9 mouse cellular contexts compared by ENCODE assay signal in the genomic region with DNA sequence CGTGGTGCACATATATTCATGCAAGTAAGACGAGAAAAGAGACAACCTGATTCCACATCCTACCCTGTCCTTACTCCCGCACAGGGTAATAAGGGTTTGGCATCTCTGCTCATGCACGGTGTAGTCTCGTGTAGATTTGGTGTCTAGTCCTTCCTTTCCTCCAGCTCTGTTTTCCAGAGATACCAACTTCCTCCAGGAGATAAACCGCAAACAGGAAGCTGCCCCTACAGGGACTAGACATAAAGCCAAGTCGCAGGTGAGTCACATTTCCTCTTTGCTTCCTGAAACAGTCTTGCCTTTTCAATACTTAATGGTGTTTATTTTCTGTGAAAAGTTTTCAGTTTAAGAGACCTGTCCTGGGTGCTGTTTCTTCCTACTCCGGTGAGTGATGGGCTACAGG. TPM values are rescaled to one million over a fixed set of nuclear protein-coding genes. Genes with fewer than 3 reads are reported as not detected.
DNase-seq lines count a peak whose midpoint lies in the region; ATAC-seq lines count a peak whose summit lies in the region.
"Had no signal": no experiment of that assay in that cellular context is flagged by ENCODE, and none has a peak within 500 bp of the region (broad histone marks: within the 10 kb centered on the region; RNA-seq: fewer than 3 reads in every experiment).

No protein-coding gene starts in this region.

- WGBS in kidney, embryonic 16.5 days: 54% methylated on average over 8 of the region's 8 CpGs
- WGBS in embryonic facial prominence, embryonic 14.5 days: 65% methylated on average over 8 of the region's 8 CpGs
- 62% methylated on average over 8 of the region's 8 CpGs for WGBS in intestine, embryonic 14.5 days
- WGBS in midbrain, embryonic 16.5 days: 80% methylated on average over 8 of the region's 8 CpGs

- H3K27me3 ChIP-seq in kidney, embryonic 16.5 days (ENCODE audit: insufficient read depth, low read length): no peaks in the 10 kb centered on the region
- no peaks in the 10 kb centered on the region for H3K27me3 ChIP-seq in embryonic facial prominence, embryonic 14.5 days (replicated peaks; ENCODE audit: control insufficient read depth, insufficient read depth, low read length)
- no peaks in the 10 kb centered on the region for H3K27me3 ChIP-seq in intestine, embryonic 14.5 days (replicated peaks; ENCODE audit: control insufficient read depth, insufficient read depth, low read length)
- no peaks in the 10 kb centered on the region for H3K27me3 ChIP-seq in midbrain, embryonic 16.5 days (ENCODE audit: control insufficient read depth, insufficient read depth, low read depth, low read length)

- H3K4me2 ChIP-seq in kidney, embryonic 16.5 days (replicated peaks; ENCODE audit: low read depth, low read length): peak overlapping the region; percentile 89
- peak overlapping the region; percentile 75 for H3K4me2 ChIP-seq in embryonic facial prominence, embryonic 14.5 days (ENCODE audit: low read depth, low read length)
- peak overlapping the region; percentile 75 for H3K4me2 ChIP-seq in intestine, embryonic 14.5 days (ENCODE audit: low read length)
- H3K4me2 ChIP-seq in midbrain, embryonic 16.5 days (ENCODE audit: low read length): peak overlapping the region; percentile 90

- H3K4me1 ChIP-seq in kidney, embryonic 16.5 days (ENCODE audit: insufficient read depth, low read length): peaks cover 16% of the 10 kb centered on the region
- H3K4me1 ChIP-seq in embryonic facial prominence, embryonic 14.5 days (ENCODE audit: control insufficient read depth, insufficient read depth, low read length): no peaks in the 10 kb centered on the region
- peaks cover 8% of the 10 kb centered on the region for H3K4me1 ChIP-seq in intestine, embryonic 14.5 days (replicated peaks; ENCODE audit: control insufficient read depth, insufficient read depth, low read length)
- peaks cover 17% of the 10 kb centered on the region for H3K4me1 ChIP-seq in midbrain, embryonic 16.5 days (ENCODE audit: control insufficient read depth, insufficient read depth, low read length)

- H3K27ac ChIP-seq in kidney, embryonic 16.5 days (ENCODE audit: low read length): no peak overlapping the region
- H3K27ac ChIP-seq in embryonic facial prominence, embryonic 14.5 days (replicated peaks; ENCODE audit: low read depth, low read length): no peak overlapping the region
- no peak overlapping the region for H3K27ac ChIP-seq in intestine, embryonic 14.5 days (ENCODE audit: low read depth)
- H3K27ac ChIP-seq in midbrain, embryonic 16.5 days (ENCODE audit: low read length): no peak overlapping the region

- DNase-seq in kidney, postnatal 25 days: no peak
- DNase-seq in embryonic facial prominence, embryonic 14.5 days (ENCODE audit: low spot score): no peak
- DNase-seq in intestine, embryonic 14.5 days (ENCODE audit: low spot score): no peak
- no peak for DNase-seq in right cerebral cortex, adult 2 months (ENCODE audit: low spot score in 2 of 2)
- DNase-seq in cerebellum, adult 18-20 months: no peak
- no peak for DNase-seq in right cerebral cortex, adult 18-20 months

- ATAC-seq in kidney, embryonic 16.5 days (ENCODE audit: low FRiP score, low TSS enrichment): no peak; the same call in 1 of the 2 replicates
- ATAC-seq in embryonic facial prominence, embryonic 14.5 days (ENCODE audit: low read depth): no peak
- no peak for ATAC-seq in intestine, embryonic 14.5 days (replicated peaks; ENCODE audit: low FRiP score, low TSS enrichment, low read depth)
- peak; percentile 27 for ATAC-seq in midbrain, embryonic 16.5 days

- peak overlapping the region; percentile 79; the same call in 1 of the 2 replicates for H3K9ac ChIP-seq in kidney, embryonic 16.5 days (replicated peaks; ENCODE audit: low read length)
- peak overlapping the region; percentile 72 for H3K9ac ChIP-seq in embryonic facial prominence, embryonic 14.5 days (ENCODE audit: low read depth, low read length)
- H3K9ac ChIP-seq in intestine, embryonic 14.5 days (ENCODE audit: low read length): no peak overlapping the region
- H3K9ac ChIP-seq in midbrain, embryonic 16.5 days (ENCODE audit: low read depth, low read length): peak overlapping the region; percentile 88; the same call in 1 of the 2 replicates

- H3K4me3 ChIP-seq in kidney, embryonic 16.5 days (ENCODE audit: low read length): peak overlapping the region; percentile 78
- peak overlapping the region; percentile 63 for H3K4me3 ChIP-seq in embryonic facial prominence, embryonic 14.5 days (ENCODE audit: low read depth, low read length)
- peak overlapping the region; percentile 44 for H3K4me3 ChIP-seq in intestine, embryonic 14.5 days (ENCODE audit: low read depth, low read length)
- peak overlapping the region; percentile 75 for H3K4me3 ChIP-seq in midbrain, embryonic 16.5 days (ENCODE audit: low read depth, low read length)

- H3K36me3 ChIP-seq in kidney, embryonic 16.5 days (ENCODE audit: insufficient read depth, low read length): 0 out of 2 replicates have a peak, but pooled peaks cover 5% of the 10 kb centered on the region
- H3K36me3 ChIP-seq in embryonic facial prominence, embryonic 14.5 days (ENCODE audit: control insufficient read depth, insufficient read depth, low read length): peaks cover 5% of the 10 kb centered on the region; the same call in 1 of the 2 replicates
- H3K36me3 ChIP-seq in intestine, embryonic 14.5 days (ENCODE audit: control insufficient read depth, insufficient read depth, low read length): peaks cover 4% of the 10 kb centered on the region; the same call in 1 of the 2 replicates
- H3K36me3 ChIP-seq in midbrain, embryonic 16.5 days (ENCODE audit: control insufficient read depth, insufficient read depth, low read length): 0 out of 2 replicates have a peak, but pooled peaks cover 2% of the 10 kb centered on the region

- no peaks in the 10 kb centered on the region for H3K9me3 ChIP-seq in kidney, embryonic 16.5 days (ENCODE audit: low read length)
- no peaks in the 10 kb centered on the region for H3K9me3 ChIP-seq in embryonic facial prominence, embryonic 14.5 days (ENCODE audit: control insufficient read depth, low read length)
- no peaks in the 10 kb centered on the region for H3K9me3 ChIP-seq in intestine, embryonic 14.5 days (ENCODE audit: control insufficient read depth, low read length)
- H3K9me3 ChIP-seq in midbrain, embryonic 16.5 days (replicated peaks; ENCODE audit: control insufficient read depth, low read length, poor library complexity, severe bottlenecking): no peaks in the 10 kb centered on the region

RNA-seq across cellular contexts. Expression of a gene that starts 0.9 kb away (rescaled TPM):
- 8.9 and 9.0 TPM in 2 replicates for polyA plus RNA-seq in kidney, embryonic 16.5 days (2015; fragmentation: Nextera tagmentation; extraction: Ambion mirVana)
- polyA plus RNA-seq in embryonic facial prominence, embryonic 14.5 days (2014; fragmentation: Nextera tagmentation; extraction: Ambion mirVana): 8.5 and 8.9 TPM in 2 replicates
- 8.3 and 10.2 TPM in 2 replicates for polyA plus RNA-seq in intestine, embryonic 14.5 days (2014; fragmentation: Nextera tagmentation; extraction: Ambion mirVana)
- 13.1 and 17.2 TPM in 2 replicates for polyA plus RNA-seq in midbrain, embryonic 16.5 days (2015; fragmentation: Nextera tagmentation; extraction: Ambion mirVana)

RNA-seq across cellular contexts. Expression of a gene that starts 14.5 kb away (rescaled TPM):
- 0.35 TPM in 1 of 2 replicates, not detected in the other for polyA plus RNA-seq in kidney, embryonic 16.5 days (2015; fragmentation: Nextera tagmentation; extraction: Ambion mirVana)
- 0.12 and 0.18 TPM in 2 replicates for polyA plus RNA-seq in embryonic facial prominence, embryonic 14.5 days (2014; fragmentation: Nextera tagmentation; extraction: Ambion mirVana)
- polyA plus RNA-seq in intestine, embryonic 14.5 days (2014; fragmentation: Nextera tagmentation; extraction: Ambion mirVana): 0.31 and 0.38 TPM in 2 replicates
- 5.8 and 7.7 TPM in 2 replicates for polyA plus RNA-seq in midbrain, embryonic 16.5 days (2015; fragmentation: Nextera tagmentation; extraction: Ambion mirVana)
- polyA plus RNA-seq: large intestine, adult 2 months had no signal

RNA-seq across cellular contexts. Expression of a gene that starts 20.9 kb away (rescaled TPM):
- 1.6 and 3.9 TPM in 2 replicates for polyA plus RNA-seq in kidney, embryonic 16.5 days (2015; fragmentation: Nextera tagmentation; extraction: Ambion mirVana)
- 2.9 and 3.2 TPM in 2 replicates for polyA plus RNA-seq in embryonic facial prominence, embryonic 14.5 days (2014; fragmentation: Nextera tagmentation; extraction: Ambion mirVana)
- polyA plus RNA-seq in intestine, embryonic 14.5 days (2014; fragmentation: Nextera tagmentation; extraction: Ambion mirVana): 2.0 and 2.1 TPM in 2 replicates
- 7.3 and 7.9 TPM in 2 replicates for polyA plus RNA-seq in midbrain, embryonic 16.5 days (2015; fragmentation: Nextera tagmentation; extraction: Ambion mirVana)

RNA-seq across cellular contexts. Expression of a gene that starts 26.1 kb away (rescaled TPM):
- polyA plus RNA-seq in kidney, embryonic 16.5 days (2015; fragmentation: Nextera tagmentation; extraction: Ambion mirVana): not detected in 2 replicates
- polyA plus RNA-seq in embryonic facial prominence, embryonic 14.5 days (2014; fragmentation: Nextera tagmentation; extraction: Ambion mirVana): not detected in 2 replicates
- polyA plus RNA-seq in intestine, embryonic 14.5 days (2014; fragmentation: Nextera tagmentation; extraction: Ambion mirVana): not detected in 2 replicates
- 0.05 TPM in 1 of 2 replicates, not detected in the other for polyA plus RNA-seq in midbrain, embryonic 16.5 days (2015; fragmentation: Nextera tagmentation; extraction: Ambion mirVana)
- polyA plus RNA-seq: large intestine, adult 2 months had no signal

RNA-seq across cellular contexts. Expression of a gene that starts 40.5 kb away (rescaled TPM):
- polyA plus RNA-seq in kidney, embryonic 16.5 days (2015; fragmentation: Nextera tagmentation; extraction: Ambion mirVana): 2.3 TPM in 2 replicates
- 1.3 and 1.4 TPM in 2 replicates for polyA plus RNA-seq in embryonic facial prominence, embryonic 14.5 days (2014; fragmentation: Nextera tagmentation; extraction: Ambion mirVana)
- polyA plus RNA-seq in intestine, embryonic 14.5 days (2014; fragmentation: Nextera tagmentation; extraction: Ambion mirVana): 1.5 and 2.1 TPM in 2 replicates
- 8.6 TPM in 2 replicates for polyA plus RNA-seq in midbrain, embryonic 16.5 days (2015; fragmentation: Nextera tagmentation; extraction: Ambion mirVana)
- polyA plus RNA-seq: large intestine, adult 2 months had no signal
